Mouse (Mus musculus): Measurements from ENCODE around the gene Syne1.

Syne1 gene

DNA sequence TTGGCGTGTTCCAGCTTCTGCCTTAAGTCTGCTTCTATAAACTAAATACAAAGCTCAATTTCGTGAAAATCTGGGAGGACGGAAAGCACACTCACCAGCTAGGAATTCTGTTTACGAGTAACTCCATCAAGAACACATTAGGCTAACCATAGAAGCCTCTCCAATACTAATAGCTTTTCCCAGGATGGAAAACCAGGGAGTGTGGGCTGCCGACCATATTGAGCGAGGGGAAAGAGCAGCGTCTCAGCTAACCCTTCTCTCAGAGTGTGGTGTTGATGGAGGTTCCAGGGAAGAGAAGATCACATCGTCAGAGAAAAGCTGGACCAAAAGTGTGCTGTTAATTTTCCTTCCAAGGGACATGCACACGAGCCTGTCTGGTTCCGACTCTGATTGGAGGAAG is 241.9 kb downstream of the Syne1 start:
- DNase-seq (ENCODE audit: low spot score in 2 of 2) = no peak

DNA sequence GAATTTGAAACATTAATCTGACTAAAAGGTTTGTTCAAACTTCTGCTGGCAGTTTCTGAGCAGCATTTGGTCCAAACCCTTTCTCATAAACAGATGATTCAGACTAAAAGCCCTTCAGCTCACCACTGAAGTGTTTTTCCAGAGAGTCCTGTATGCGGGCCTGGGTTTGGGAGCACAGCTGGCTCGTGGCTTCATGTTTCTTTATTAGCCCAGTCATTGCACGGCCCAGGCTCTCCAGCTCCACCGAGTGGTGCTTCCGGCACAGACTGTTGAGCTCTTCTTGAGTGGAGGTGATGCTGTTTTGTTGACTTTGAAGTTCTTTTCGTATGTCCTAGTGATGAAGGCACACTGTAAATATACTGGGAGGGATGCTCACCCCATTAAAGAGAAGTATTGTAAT is 245.7 kb downstream of the Syne1 start:
- peak in 1 of 2 experiments; percentile 25 for DNase-seq (ENCODE audit: low spot score in 2 of 2)

DNA sequence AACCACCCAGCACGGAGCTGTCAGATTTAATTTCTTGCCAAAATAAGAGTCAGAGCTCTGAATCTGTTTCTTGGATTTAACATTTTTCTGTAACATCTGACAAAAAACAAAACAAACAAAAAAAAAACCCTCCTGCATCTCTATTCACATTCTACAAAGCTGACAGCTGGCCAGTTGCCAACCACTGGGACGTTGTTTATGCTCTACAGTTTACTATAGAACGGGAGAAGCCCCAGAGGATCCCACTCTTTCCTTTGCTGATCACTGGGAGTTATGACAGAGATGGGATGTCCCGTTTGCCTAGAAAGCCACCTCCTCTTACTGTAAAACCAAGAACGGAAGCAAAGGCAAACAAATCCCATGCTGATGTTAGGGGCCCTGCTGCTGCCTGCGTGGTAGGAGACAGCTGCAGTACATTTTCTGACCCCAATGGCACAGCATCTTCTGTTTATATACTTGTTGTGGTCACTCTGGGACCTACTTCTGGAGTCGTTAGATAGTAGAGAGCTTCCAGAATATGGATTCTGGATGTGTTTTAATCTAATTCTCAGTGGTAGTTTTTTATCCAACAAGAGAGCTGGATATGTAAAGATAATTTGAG is 255.9 kb downstream of the Syne1 start:
- DNase-seq (ENCODE audit: low spot score in 2 of 2) = no peak

DNA sequence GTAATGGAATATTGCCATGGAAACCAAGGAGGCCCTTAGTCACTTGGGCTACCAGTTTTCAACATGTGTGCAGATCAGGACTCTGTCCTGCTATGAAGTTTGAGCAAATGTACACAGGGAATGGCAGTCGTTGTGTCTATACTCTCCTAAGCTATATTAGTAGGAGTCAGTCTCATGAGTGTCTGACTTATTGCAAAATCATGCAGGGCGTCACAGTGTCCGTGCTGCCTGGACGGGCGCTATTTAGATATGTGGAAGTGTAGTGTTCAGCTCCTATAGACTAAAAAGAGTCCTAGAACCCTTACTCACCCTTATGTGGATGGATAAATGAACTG is 261.7 kb downstream of the Syne1 start:
- no peak for DNase-seq (ENCODE audit: low spot score in 2 of 2)

DNA sequence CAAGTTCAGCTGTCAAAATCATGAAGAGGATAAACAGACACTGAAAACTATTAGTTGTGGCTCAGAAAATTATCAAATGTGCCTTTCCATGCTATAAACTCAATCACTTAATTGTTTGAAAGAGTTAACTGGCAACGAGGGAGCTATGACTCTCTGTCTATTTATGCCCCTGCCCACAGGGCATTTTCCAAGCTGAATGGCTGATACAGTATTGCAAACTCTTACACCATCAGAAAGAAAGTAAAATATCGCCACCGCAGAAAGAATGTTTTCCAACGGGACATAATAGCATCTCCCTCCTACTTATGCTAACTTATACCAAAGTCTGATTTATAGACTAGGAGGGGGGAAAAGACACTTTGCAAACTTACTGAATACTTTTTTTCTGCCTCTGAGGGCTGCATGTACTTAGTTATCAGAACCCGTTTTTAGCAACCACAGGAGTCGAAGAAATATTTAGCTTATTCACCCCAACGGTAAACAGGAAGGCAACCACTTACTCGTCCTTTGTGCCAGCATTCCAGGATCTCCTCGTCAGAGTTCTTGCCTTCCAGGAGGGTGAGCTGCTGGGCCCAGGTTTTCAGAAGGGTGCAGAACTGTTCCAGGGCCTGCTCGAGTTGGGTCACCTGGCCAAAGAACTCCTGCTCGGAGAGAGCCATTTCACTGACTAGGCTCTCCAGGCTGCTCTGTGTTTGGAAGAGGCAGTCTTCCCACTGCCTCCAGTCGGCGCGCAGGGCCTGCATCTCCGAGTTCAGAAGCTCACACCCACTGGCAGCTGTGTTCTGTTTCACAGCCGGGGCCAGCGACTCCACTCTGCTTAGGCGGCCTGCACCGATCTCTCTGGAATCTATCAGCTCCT is 262.3 kb downstream of the Syne1 start:
- DNase-seq (ENCODE audit: low spot score in 2 of 2) = peak; percentile 39 to 66

DNA sequence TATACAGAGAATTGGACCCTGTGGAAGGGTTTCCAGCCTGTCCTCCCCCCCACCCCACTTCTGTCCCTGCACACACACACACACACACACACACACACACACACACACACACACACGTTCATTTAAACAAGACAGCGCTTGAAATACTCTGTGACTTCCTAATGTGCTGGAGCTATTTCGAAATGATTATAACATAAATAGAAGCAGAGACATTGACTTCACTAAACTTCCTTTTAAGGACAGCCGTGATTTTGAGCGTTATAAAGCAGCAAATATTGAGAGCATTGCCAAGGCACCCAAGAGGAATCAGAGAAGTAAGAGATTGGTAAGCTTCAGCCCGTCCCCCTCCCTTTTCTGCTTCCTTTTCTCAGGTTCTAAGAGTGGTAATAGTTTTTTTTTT is 263.0 kb downstream of the Syne1 start:
- no peak for DNase-seq (ENCODE audit: low spot score in 2 of 2)

DNA sequence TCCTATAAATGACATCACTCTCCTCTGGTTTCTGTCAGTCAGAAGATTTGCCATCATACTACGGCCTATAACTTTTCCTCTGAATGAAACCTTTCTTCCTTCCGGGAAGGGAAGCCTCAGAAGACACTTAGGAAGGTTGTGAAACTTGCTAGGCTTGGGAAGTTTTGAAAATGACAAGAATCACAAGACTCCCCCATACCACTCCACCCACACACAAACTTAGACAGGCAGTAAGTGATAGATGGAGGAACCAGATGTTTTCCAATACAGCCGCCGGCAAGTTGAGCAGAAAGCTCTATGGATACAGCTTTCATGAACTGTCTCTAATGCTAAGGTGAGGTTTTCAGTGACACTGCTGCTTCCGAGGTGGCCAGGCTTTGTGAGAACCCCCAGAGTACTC is 275.5 kb downstream of the Syne1 start:
- DNase-seq (ENCODE audit: low spot score in 2 of 2) = no peak

DNA sequence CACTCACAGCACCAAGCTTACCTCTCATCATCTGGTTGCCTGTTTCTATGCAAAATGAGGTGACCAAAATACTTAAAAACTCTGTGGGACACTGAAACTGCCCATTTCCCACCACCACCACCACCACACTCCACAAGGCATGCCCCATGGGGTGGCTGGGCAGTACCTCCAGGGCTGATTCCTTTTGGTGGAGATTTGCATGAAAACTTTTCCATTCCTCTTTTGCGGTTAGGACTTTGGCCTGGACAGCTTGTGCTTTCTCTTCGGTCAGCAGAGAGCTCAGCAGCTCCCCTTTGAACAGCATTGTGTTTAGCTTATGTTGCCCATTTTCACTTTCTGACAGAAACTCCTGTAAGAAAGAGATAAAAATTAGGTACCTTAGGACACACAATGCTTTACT is 280.6 kb downstream of the Syne1 start:
- DNase-seq (ENCODE audit: low spot score in 2 of 2) = no peak

DNA sequence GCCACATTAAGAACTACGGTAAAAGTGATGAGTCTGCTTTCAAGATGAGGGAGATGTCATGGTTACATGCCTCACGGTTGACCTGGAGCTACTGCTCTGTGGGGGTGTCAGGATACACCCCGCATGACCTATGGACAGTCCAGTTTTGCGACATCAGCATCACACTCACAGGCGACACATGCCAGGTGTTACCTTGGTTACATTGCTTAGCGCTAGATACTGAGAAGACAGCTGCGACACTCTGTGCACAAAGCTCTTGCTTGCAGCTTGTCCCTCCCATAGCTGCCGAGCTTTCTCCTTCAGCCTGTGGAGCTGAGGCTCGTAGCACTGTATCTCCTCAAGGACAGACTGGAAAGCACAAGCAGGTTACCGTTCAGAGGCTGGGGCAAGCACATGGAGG is 286.9 kb downstream of the Syne1 start:
- no peak for DNase-seq (ENCODE audit: low spot score in 2 of 2)

DNA sequence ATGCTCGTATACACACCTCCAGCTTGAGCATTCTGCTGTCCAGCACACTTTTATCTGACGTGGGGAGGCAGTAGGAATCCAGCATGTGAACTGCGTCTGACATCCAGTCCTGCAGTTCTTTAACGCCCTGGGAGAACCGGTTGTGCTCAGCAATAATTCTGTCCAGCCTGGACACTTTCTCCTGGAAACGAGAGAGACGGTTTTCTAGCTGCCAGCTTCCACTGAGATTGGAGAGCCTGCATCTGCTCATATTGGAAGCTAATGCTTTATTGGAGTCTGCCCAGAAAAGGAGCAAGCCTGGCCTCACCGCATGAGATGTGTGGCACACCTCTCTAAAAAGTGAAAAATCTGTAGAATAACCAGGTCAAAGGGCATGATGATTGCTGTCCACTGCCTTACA is 288.6 kb downstream of the Syne1 start:
- DNase-seq (ENCODE audit: low spot score in 2 of 2) = no peak

DNA sequence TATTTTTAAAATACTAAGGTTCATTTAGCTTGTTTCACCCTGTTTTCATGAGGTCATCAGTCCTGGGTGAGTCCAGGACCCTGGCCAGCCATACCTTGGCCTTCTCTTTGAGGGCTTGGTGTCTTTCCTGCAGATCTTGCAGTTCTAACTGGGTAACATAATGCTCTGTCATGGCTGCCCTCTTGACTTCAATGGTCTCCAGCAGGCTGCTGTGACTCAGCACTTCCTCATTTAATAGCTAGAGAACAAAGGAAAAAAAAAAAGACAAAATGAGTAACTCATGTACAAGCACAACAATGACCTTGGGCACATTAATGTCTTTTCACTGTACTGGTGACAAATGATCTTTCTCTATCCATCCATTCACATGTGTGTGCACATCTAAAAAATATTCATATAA is 294.6 kb downstream of the Syne1 start:
- DNase-seq (ENCODE audit: low spot score in 2 of 2) = no peak

DNA sequence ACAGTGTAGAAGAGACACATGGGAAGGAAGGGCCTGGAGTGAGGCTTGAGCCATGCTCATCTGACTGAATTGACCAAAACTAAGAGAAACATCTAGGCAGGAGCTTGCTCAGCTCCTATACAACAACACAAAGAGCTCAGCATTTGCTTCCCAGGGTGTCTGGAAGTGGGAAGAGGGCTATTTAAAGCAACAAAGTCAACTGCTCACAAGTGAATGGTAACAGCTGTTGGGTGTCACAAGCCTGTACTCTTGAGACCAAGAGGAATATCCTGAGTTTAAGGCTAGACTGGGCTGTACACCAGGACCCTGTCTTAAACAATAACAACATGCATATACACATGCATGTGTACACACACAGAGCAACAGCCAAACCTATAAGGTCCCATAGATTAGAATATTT is 297.5 kb downstream of the Syne1 start:
- no peak for DNase-seq (ENCODE audit: low spot score in 2 of 2)

DNA sequence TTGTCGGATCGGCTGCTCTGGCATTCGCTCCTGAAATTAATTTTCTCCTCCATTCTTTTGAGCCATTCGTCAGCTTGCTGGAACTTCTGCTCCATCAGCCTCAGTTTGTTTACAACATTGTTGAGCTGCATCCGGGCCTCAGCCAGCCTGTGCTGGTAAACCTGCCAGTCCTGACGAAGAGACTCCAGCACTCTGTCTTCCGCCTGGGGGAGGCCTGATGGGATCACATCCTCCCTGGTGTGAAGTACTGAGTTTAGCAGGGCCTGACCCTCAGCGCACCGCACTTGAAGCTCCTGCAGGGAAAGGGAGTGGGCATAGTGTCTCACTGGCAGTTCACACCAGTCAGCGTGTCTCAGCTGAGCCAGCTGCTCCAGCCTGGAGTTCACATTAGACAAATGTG is 300.6 kb downstream of the Syne1 start:
- no peak for DNase-seq (ENCODE audit: low spot score in 2 of 2)

DNA sequence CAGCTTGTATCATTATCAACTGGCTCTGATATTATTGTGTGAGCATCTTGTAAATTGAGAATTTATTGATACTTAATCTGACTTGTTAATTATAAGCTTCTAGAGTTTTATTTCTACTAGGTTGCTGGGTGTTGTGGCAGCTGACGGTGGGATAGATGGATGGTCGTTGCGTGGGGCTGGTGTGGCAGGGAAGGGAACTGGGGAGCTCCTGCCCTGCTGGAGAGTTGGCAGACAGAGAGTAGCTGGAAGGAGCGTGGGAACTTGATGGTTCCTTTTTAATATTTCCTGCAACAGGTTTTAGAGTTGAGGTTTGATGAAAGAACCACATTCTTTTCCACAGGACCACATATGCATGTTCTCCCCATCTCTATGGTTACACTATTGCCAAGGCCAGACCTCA is 311.6 kb downstream of the Syne1 start:
- DNase-seq (ENCODE audit: low spot score in 2 of 2) = no peak

DNA sequence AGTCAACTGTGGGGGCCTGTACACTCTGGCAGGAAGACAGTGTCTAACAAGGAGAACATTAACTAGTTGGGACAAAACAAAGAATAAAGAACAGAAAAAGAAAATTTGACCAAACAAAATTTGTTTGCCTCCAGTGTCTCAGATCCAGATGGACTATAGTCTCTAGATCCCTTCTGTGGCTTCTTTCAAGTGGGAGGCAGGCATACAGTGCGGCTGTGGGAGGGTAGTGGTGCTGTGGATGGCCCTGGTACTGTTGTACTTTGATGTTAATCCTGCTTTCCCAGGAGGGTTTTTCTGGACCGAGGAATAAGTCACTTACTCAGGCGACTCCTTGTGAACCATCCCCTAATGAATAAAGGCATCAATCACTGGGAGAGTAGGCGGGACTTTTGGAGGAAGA is 314.4 kb downstream of the Syne1 start:
- no peak for DNase-seq (ENCODE audit: low spot score in 2 of 2)

DNA sequence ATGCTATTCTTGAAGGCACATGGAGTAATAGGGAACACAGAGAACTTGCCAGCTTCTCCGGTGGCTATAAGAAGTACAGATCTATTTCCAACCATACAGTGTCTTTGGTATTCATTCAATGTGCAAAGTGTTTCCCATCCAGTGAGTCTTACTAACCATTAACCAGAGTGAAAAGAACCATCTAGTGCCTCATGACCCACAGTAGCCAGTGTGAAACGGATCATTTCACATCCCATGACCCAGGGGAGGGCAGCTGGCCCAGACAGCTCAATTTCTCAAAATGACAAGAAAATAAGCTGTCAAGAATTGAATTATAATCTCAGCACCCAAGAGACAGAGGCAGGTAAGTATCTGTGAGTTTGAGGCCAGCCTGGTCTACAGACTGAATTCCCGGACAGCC is 315.1 kb downstream of the Syne1 start:
- DNase-seq (ENCODE audit: low spot score in 2 of 2) = no peak

DNA sequence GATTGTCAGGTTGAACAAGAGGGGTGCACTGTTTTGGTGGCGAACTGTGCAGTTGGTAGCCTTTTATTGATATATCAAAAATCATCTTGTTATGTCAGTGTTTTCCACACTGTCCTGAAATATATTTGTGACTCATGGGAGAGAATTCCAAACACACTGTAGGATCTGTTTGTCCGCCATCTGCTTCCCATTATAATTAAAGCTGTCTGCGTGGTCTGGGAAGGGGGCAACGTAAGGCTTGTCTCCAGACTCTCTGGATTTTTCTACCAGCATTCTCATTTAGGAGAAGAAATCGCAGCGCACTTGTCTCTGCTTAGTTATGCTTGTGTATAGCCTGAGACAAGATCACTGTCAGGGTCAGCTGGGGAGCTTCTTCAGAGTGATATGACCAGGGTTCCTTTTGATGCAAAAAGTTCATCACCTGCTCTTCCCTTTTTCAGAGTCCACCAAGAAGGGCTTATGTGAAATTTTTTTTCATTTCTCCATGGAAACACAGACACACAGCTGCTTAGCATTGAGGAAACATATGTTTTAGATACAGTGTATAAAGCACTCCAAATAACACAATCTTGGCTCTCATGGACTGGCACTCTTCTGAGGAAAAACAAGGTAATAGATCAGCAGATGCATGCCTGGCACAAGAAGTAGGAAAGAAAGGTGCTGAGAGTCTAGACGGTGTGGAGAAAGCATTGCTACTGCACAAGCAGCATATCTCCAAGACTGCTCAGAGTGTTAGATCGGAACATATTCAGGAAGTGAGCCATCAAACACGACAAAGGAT is 316.4 kb downstream of the Syne1 start:
- DNase-seq (ENCODE audit: low spot score in 2 of 2) = no peak

DNA sequence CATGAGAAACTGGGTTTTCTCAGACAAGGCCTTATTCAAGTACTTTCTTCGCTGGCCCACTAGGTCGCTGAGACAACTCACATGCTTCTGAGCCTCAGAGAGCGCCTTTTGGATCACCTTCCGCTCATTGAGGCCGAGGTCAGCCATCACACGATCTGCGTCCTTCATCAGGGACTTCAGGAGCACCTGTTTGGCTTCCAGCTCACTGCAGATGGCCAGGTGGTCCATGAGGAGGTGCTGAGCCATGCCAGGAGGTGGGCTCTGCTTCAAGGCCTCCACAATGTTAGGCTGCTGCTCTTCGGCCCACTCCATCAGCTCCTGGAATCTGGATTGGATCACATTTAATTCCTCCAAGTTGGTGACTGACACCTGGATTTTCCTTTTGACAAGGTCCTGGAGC is 322.2 kb downstream of the Syne1 start:
- no peak for DNase-seq (ENCODE audit: low spot score in 2 of 2)

DNA sequence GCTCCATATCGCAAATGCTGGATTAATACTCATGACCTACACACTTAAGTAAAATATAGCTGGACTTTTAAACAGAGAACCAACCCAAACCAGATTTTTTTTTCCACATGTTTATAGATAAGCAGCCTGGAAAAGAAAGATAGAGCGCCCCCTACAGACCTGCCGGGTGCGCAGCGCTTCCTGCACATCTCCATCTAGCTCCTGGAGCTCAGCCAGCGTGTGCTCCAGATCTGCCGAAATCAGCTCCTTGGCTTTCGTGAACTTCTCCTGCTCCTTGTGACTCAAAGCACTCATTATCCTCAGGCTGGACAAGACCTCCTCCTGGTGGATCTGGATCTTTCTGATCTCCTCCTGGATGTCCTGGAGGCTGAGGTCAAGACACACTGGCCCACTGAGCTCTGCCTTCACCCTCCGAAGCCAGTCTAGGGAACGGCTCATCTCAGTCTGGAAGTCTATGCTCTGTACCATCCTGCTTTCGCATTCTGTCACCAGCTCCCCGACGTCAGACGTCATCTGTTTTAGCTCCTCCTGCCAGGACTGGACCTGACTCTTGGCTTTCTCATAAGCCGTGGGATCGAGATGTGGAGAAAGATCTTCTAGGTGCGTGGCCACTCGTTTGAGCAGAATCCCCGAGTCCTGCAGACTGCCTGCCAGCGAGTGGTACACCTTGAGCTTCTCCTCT is 323.7 kb downstream of the Syne1 start:
- DNase-seq (ENCODE audit: low spot score in 2 of 2) = no peak

DNA sequence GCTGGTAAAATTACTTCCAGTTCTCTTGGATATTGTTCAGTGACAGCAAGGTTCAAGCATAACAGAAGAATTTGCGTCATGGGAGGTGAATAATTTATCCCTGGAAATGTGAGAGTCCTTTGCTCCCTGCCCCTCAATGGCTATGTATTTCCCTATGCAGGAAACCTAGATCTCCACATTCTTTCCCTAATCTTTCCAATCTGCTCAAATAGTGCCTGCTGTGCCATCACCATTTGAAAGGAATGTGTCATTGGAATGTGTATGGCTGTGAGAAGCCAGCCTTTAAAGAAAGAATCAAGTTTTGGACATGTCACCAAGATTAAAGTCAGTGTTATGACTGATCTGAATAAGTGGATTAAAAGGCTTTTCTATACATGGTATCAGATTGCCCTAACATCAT is 335.3 kb downstream of the Syne1 start:
- no peak for DNase-seq (ENCODE audit: low spot score in 2 of 2)

DNA sequence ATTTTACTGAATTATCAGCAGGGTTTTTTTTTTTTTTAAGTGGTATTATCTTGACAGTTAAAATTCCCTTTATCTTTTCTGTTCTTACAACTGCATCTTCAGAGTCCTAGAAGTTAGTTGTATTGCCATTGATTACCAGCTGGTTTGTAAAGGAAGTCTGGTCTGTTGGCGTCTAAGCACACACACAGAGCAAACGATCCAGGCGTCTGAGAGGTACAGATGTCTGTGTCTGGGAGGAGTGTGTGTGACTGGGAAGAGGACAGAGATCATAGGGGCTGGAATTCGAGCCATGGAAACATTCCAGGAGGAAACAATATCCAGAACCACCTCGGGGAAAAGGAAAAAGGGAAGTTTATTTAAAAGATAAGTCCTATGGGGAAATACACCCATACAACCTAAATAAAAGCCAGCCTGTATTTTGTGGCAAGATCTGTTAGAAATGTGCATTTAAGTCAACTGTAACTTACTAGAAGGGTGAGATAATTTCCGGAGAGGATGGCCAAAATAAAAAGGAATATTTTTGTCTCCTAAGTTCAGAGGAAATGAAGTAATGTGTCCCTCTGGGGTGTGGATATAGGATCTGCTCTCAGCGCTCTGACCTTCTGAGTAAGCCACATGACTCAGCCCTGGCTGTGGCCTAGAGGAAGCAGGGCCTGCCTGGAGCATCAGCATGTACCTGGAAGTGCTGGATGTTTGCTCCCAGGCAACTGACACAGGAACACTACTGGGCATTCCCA is 343.2 kb downstream of the Syne1 start:
- peak; percentile 22 to 30 for DNase-seq (ENCODE audit: low spot score in 2 of 2)

DNA sequence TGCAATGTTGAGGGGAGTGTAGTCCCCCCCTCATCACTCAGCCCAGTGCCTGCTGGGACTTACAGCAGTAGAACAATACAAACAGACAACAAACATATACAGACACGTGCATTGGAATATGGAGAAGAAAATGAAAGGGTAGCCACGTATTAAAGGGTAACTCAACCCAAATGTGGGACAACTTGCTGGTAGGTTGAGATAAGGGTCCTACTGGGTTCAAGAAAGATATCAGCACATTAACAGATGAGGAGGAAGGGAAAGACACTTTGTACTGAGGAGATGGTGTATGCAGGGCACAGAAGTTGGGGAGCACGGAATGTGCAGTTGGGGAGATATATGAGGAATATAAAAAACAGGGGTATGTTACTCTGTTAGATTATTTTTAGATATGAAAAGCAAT is 345.3 kb downstream of the Syne1 start:
- no peak for DNase-seq (ENCODE audit: low spot score in 2 of 2)
